Mouse (Mus musculus): ENCODE measurements around the gene Gm28360. TPM values are rescaled to one million over a fixed set of nuclear protein-coding genes. Genes with fewer than 3 reads are reported as not detected.

Gene Gm28360
- not detected in 2 replicates for polyA plus RNA-seq (2012; rRNA removed)

DNA sequence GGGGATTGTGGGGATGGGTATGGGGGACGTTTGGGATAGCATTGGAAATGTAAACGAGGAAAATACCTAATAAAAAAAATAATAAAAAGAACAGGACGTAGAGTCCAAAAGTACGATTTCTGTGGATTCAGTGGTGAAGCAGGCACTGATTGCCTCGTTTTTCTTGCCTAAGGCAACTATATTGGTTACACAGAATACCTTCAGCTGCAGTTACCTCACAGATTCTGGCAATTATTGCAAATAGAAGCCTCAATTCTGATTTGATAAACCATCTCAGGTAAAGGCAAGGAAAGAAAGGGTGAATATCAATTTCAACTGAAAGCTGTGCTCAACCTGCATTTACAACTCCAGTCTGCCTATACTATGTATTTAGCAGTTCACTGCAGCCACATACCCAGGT, at the start of gene Gm28360:
Gene Gm28360, plus strand, starts transcription at position 301 of the 400 bp plus-strand sequence.

GRCm38 (mm10) chr1:117780833-117781232, 49.0 kb upstream of the Gm28360 start, which contains the start of gene B020011L13Rik:
Gene B020011L13Rik (plus strand): TSS chr1:117781133.

Other genes starting within 250 kb of the Gm28360 start
- gene Gm28363, start 132.9 kb upstream of the Gm28360 start, polyA plus RNA-seq (2012; rRNA removed) = not detected in 2 replicates
- gene B020011L13Rik, start 48.9 kb upstream of the Gm28360 start, polyA plus RNA-seq (2012; rRNA removed) = not detected in 2 replicates
- gene Gm28168, start 97.9 kb downstream of the Gm28360 start, polyA plus RNA-seq (2012; rRNA removed) = not detected in 2 replicates
- gene Gm7145, start 135.9 kb downstream of the Gm28360 start, polyA plus RNA-seq (2012; rRNA removed) = not detected in 2 replicates